Mouse (Mus musculus): ENCODE data around the gene Krt33b. TPM values are rescaled to one million over a fixed set of nuclear protein-coding genes. Genes with fewer than 3 reads are reported as not detected.
A peak's percentile ranks its signal among the peaks of the same experiment; 100 is the strongest.

The Krt33b gene
- polyA plus RNA-seq (2015; fragmentation: Nextera tagmentation; extraction: Ambion mirVana) = not detected in 2 replicates

GRCm38 (mm10) chr11:100029768-100030167 lies at the start of gene Krt33b:
TSS of gene Krt33b (minus strand) at chr11:100029868.
- Histone ChIP-seq H3K36me3 (replicated peaks; ENCODE audit: insufficient read depth, low read length) (no peaks in the 10 kb centered on the region), H3K4me1 (ENCODE audit: insufficient read depth) (no peaks in the 10 kb centered on the region), H3K4me2 (ENCODE audit: low read depth, low read length) (no peak within 1 kb of the TSS), H3K9me3 (ENCODE audit: low read length) (no peaks in the 10 kb centered on the region), H3K4me3 (ENCODE audit: low read depth, low read length) (no peak within 1 kb of the TSS), H3K27ac (ENCODE audit: low read depth) (no peak within 1 kb of the TSS), H3K9ac (replicated peaks) (no peak within 1 kb of the TSS), H3K27me3 (ENCODE audit: insufficient read depth, low read length) (no peaks in the 10 kb centered on the region)
- no peak for ATAC-seq
- TF ChIP-seq EP300 (IDR thresholded peaks at IDR 0.05; ENCODE audit: low read depth) = no peak
- no peak for TF ChIP-seq CTCF (IDR thresholded peaks at IDR 0.05; ENCODE audit: low read depth)
- 80% methylated on average over 6 of the region's 6 CpGs for WGBS (ENCODE audit: insufficient replicate concordance)
- DNase-seq = no peak

GRCm38 (mm10) chr11:100073873-100074272 lies 44.2 kb upstream of the Krt33b start:
- ATAC-seq (no peak), DNase-seq (no peak)
- H3K36me3 ChIP-seq (replicated peaks; ENCODE audit: insufficient read depth, low read length) = no peaks in the 10 kb centered on the region
- no peak overlapping the region for H3K9ac ChIP-seq (replicated peaks)
- no peaks in the 10 kb centered on the region for H3K4me1 ChIP-seq (ENCODE audit: insufficient read depth)
- no peak overlapping the region for H3K27ac ChIP-seq (ENCODE audit: low read depth)
- no peaks in the 10 kb centered on the region for H3K9me3 ChIP-seq (ENCODE audit: low read length)
- H3K27me3 ChIP-seq (ENCODE audit: insufficient read depth, low read length) = no peaks in the 10 kb centered on the region
- no peak for TF ChIP-seq EP300 (IDR thresholded peaks at IDR 0.05; ENCODE audit: low read depth)
- H3K4me2 ChIP-seq (ENCODE audit: low read depth, low read length) = no peak overlapping the region
- 52% methylated on average over 1 of the region's 1 CpGs for WGBS (ENCODE audit: insufficient replicate concordance)
- H3K4me3 ChIP-seq (ENCODE audit: low read depth, low read length) = no peak overlapping the region

- Histone ChIP-seq H3K27me3 (ENCODE audit: insufficient read depth, low read length) (no peaks in the 10 kb centered on the region), H3K9me3 (ENCODE audit: low read length) (no peaks in the 10 kb centered on the region), H3K36me3 (replicated peaks; ENCODE audit: insufficient read depth, low read length) (no peaks in the 10 kb centered on the region), H3K4me2 (ENCODE audit: low read depth, low read length) (no peak overlapping the region), H3K4me1 (ENCODE audit: insufficient read depth) (no peaks in the 10 kb centered on the region), H3K4me3 (ENCODE audit: low read depth, low read length) (no peak overlapping the region), H3K9ac (replicated peaks) (no peak overlapping the region), H3K27ac (ENCODE audit: low read depth) (no peak overlapping the region)
- 71% methylated on average over 17 of the region's 17 CpGs for WGBS (ENCODE audit: insufficient replicate concordance)
- TF ChIP-seq CTCF (IDR thresholded peaks at IDR 0.05; ENCODE audit: low read depth) (no peak), EP300 (IDR thresholded peaks at IDR 0.05; ENCODE audit: low read depth) (no peak)
- DNase-seq (no peak), ATAC-seq (no peak)
Measured at GRCm38 (mm10) chr11:100067293-100068036, 37.8 kb upstream of the Krt33b start.

- Histone ChIP-seq H3K4me1 (ENCODE audit: insufficient read depth) (no peaks in the 10 kb centered on the region), H3K4me2 (ENCODE audit: low read depth, low read length) (no peak overlapping the region), H3K27ac (ENCODE audit: low read depth) (no peak overlapping the region), H3K9me3 (ENCODE audit: low read length) (no peaks in the 10 kb centered on the region), H3K4me3 (ENCODE audit: low read depth, low read length) (no peak overlapping the region), H3K36me3 (replicated peaks; ENCODE audit: insufficient read depth, low read length) (no peaks in the 10 kb centered on the region), H3K9ac (replicated peaks) (no peak overlapping the region), H3K27me3 (ENCODE audit: insufficient read depth, low read length) (no peaks in the 10 kb centered on the region)
- TF ChIP-seq CTCF (IDR thresholded peaks at IDR 0.05; ENCODE audit: low read depth) (no peak), EP300 (IDR thresholded peaks at IDR 0.05; ENCODE audit: low read depth) (no peak)
- ATAC-seq = no peak
- no peak for DNase-seq
- 68% methylated on average over 12 of the region's 12 CpGs for WGBS (ENCODE audit: insufficient replicate concordance)
Measured at GRCm38 (mm10) chr11:100066236-100067010, 36.8 kb upstream of the Krt33b start.

- H3K4me3 ChIP-seq (ENCODE audit: low read depth, low read length) = no peak overlapping the region
- DNase-seq (no peak), ATAC-seq (no peak)
- H3K27ac ChIP-seq (ENCODE audit: low read depth) = no peak overlapping the region
- H3K9ac ChIP-seq (replicated peaks) = no peak overlapping the region
- H3K36me3 ChIP-seq (replicated peaks; ENCODE audit: insufficient read depth, low read length) = no peaks in the 10 kb centered on the region
- no peaks in the 10 kb centered on the region for H3K27me3 ChIP-seq (ENCODE audit: insufficient read depth, low read length)
- WGBS (ENCODE audit: insufficient replicate concordance) = 71% methylated on average over 8 of the region's 8 CpGs
- H3K4me2 ChIP-seq (ENCODE audit: low read depth, low read length) = no peak overlapping the region
- TF ChIP-seq CTCF (IDR thresholded peaks at IDR 0.05; ENCODE audit: low read depth) (0 out of 2 replicates have a peak, but pooled peaks have one; percentile 8), EP300 (IDR thresholded peaks at IDR 0.05; ENCODE audit: low read depth) (no peak)
- H3K9me3 ChIP-seq (ENCODE audit: low read length) = no peaks in the 10 kb centered on the region
- no peaks in the 10 kb centered on the region for H3K4me1 ChIP-seq (ENCODE audit: insufficient read depth)
Measured at GRCm38 (mm10) chr11:100058875-100059274, 29.2 kb upstream of the Krt33b start.

All from liver, postnatal 0 days (tissue).